Mouse (Mus musculus): Measurements from ENCODE around the gene Gm49387. TPM values are rescaled to one million over a fixed set of nuclear protein-coding genes. Genes with fewer than 3 reads are reported as not detected.

The Gm49387 gene
- not detected for polyA plus RNA-seq (2017; shearing (Covaris generic))

DNA sequence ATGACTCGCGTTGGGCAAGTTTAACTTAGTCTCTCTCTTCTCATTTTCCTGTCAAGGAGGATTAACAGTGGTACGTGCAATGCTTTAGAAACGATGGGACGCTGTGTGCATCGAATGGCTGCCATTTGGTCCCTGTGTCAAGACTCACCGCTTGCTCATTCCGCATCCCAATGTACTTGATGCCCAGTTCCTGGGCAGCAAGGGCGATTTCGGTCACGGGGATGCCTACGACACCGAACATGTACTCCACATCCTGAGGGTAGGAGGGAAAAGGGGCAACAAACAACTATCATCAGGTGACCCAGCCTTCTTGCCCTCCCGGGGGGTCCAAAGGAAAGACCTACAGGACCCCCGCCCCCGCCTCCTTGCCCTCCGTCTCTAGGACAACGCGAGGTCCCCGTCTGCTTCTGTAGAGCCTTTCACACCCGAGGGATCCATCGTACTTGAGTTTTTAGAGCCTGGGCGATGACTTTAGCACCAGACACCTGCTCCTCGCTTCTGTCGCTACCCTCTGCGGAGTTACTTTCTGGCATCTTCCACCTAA, at the start of gene Gm49387:
TSS of gene Gm49387 (minus strand) at position 533 of the 544 bp plus-strand sequence.
- no peak for ATAC-seq

DNA sequence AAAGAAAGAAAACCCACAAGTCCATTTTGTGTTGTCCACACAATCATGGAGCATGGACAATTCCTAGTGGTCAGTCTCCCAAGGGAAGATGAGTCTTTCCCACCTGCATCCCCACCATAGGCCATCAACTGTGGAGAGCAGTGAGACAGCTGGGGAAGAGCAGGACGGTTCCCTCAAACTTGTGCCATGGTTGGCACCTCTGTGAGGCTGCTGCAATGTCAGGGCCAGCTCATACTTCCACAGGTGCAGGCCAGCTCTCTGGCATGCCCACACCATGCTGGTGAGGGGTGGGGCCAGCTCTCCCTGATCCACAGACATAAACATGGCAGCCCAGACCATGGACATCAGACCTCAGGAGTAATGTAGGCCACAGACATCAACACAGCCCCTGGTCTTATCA, 45.6 kb upstream of the Gm49387 start:
- ATAC-seq: no peak

DNA sequence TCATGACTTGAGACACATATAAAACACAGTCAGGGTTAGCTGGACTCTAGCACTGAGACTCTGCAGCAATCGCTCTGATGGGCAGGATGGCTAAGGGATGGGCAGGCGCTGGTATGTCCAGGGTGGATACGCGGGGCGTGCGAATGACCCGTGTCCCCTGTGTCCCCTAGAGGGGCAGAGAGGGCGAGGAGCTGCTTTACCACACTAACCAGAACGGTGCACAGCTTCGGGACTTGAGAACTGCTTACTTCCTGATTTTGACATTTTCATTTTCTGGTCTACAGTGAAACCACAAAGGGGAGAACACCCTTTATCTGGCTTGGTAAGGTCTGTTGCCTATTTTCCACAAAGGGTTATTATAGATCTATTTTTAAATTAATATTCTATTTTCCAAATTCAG, 45.0 kb upstream of the Gm49387 start:
- ATAC-seq: peak; percentile 51

DNA sequence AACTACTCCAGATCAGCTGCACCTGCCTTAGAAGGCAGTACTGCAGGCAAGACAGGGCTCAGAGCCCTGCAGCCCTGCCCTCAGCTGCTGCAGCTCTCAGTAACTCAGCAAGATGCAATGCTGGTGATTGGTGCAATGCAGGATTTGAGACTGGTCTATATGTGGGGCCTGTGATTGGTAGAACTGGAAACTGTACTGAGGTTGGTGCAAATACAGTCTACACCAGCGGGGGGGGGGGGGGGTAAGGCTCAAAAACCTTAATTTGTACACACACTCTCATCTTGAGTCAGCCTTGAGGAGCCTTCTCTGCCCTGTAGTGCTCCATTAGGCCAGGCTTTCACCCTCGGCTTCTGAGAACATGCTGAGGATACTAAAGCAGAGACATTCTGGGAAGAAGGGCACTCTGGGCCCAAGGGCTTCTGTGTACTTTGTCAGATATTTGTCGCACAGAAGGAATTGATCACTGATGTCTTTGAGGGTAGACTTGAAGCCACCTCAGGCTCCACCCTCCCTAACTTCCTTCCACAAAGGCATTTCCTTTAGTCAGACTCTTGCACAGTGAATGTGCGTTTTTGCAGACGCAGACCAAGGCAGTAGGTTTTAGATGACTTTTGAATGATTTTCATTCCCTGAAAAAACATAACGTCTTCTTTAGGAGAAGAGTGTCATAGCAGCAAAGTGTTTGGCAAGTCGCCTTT, 43.8 kb upstream of the Gm49387 start:
- peak; percentile 74 for ATAC-seq

GRCm38 (mm10) chr14:31683610-31684009, 42.9 kb upstream of the Gm49387 start:
- no peak for ATAC-seq

GRCm38 (mm10) chr14:31681931-31682555, 41.4 kb upstream of the Gm49387 start:
- ATAC-seq: no peak

GRCm38 (mm10) chr14:31681291-31681690, 40.6 kb upstream of the Gm49387 start:
- no peak for ATAC-seq

GRCm38 (mm10) chr14:31680656-31681055, 40.0 kb upstream of the Gm49387 start:
- ATAC-seq: no peak

DNA sequence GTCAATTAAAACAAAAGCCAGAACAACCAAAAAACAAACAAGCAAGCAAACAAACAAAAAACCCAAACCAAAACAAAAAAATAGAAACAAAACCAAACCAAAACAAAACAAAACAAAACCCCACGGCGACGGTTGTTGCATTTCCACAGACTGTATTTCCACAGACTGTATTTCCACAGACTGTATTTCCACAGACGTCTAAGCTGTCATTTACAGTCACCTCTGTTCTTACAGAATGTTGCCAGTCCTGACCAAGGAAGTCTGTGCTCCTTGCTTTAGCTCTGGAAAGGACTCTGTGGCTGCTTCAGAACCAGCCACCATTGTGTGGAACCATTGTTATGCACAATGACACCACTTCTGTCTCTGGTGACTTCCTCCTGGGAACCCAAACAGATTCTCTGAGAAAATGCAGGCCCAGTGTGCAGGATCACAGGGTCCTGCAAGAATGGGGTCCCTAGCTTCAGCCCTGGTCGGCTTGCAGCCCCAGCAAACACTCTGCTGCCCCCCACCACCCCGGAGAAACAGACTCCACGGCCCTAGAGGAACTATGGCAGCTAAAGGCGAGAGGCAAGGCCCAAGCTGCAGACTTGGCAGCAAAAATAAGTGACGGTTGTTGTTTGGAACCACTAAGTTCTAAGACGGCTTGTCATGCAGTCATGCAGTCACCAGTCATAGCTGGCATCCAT, 31.1 kb upstream of the Gm49387 start:
- no peak for ATAC-seq

DNA sequence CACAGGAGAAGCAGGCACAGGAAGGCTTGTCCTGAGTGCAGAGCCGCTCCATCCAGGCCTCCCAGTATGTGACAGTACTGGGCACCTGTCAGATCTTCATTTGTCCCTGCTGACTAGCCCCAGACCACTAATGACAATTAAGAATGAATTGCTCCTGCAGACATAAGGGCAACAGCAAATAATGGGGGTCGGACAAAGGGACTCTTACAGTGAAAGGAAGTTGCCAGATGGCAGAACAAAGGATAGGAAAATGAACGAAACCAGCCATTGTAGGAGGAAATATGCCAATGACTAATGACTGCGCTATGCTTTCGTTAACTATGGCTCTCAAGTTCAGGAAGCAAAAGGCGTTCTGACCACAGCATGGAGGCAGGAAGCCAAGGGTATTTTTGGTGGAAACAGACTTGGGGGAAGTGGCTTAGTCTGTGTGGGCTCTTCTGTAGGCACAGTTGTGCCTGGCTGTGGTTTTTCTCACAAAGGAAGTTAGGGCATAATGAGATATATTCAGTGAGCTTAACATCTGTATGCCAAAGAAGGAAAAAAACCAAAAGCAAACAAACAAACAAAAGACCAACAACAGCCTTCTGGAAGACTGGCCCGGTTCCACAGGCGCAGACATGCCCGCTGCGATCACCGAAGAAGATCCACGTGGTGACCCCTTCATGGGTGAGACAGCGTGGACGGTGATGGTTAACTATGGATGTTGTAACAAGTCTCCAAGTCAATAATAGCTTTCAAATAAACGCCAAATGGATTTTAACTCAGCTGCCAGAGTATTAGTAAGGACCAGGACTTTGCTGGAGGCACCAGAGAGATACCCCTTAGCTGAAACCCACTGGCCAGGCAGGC, 29.2 kb upstream of the Gm49387 start:
- ATAC-seq: peak; percentile 91

GRCm38 (mm10) chr14:31669161-31669611, 28.5 kb upstream of the Gm49387 start:
- ATAC-seq: no peak

GRCm38 (mm10) chr14:31668326-31668725, 27.6 kb upstream of the Gm49387 start:
- no peak for ATAC-seq

- no peak for ATAC-seq
These were observed 27.1 kb upstream of the Gm49387 start for GRCm38 (mm10) chr14:31667741-31668140.

DNA sequence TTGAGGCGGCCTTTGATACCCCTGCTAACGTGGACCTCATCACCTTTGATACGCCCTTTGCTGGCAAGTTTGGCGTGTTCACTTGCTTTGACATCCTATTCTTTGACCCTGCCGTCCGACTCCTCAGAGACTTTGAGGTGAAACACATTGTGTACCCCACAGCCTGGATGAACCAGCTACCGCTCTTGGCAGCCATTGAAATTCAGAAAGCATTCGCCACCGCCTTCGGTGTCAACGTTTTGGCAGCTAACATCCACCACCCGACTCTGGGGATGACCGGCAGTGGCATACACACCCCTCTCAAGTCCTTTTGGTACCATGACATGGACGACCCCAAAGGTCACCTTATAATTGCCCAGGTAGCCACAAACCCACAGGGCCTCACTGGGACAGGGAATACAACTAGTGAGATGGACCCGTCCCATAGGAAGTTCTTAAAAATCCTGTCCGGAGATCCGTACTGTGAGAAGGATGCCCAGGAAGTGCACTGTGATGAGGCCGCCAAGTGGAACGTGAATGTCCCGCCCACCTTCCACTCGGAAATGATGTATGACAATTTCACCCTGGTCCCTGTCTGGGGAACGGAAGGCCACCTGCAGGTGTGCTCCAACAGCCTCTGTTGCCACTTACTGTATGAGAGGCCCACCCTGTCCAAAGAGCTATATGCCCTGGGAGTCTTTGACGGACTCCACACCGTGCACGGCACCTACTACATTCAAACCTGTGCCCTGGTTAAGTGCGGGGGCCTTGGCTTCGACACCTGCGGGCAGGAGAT, 26.4 kb upstream of the Gm49387 start:
- ATAC-seq: no peak

GRCm38 (mm10) chr14:31665566-31665940, 24.9 kb upstream of the Gm49387 start:
- no peak for ATAC-seq

DNA sequence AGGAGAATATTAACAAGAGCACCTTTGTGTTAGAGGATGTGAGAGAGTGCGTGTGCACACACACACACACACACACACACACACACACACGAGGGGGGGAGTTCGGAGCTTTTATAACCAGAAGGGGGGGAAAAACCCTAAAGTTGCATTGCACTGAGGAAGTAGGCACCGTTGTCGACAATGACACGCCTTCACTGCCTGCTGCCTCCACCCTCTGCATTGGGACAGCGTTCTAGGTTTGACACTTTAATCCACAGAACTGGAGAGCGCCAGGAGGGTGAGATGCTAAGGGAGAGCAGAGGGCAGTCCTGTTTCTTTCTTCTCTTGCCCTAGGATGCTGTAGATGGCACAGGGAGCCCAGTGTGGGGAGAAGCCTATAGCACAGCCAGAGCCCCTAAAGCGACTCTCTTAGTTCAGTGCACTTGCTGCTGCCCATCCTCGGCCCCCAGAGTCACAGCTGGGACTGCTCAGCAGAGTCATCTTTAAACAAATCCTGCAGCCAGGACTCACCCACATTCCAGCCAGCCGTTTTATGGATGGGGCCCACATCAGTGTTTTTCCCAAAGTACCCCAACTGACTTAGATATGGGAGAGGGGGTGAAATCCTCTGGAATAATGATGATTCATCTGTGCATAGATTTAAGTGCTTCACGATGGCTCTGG, 24.4 kb upstream of the Gm49387 start:
- peak; percentile 66 for ATAC-seq

DNA sequence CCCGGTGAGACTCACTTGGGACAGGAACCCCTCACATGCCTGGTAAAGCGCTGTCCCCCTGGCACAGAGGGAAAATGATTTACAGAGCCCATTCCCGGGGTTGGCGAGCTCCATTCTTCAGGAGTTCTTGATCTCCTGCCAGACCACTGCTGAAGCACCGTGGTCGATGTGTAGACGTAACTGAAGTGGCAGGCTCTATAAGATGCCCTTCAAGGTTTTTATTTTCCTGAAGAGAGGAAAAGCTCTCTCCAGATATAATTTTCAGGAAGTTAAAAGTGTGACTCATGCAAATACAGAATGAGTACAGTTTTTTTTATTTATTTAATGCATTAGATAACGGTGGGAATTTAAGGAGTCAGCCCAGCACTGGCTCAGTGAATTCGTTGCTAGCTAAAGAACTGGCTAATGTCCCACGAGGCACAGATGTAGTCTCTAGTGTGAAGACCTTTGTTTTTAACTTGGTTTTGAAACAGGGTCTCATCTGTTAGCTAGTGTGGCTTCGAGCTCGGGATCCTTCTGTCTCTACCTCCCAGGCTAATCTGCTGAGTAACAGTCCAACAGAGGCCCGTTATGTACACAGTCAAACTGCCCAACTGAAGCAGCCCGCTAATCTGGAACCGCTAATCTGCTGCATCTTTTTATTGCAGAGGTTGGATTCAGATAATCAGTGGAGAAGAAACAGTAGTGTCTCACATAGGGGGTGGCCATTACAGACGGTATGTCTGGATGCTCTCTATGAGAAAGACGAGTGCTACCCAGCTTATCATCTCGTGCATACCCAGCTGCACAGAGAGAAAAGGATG, 23.6 kb upstream of the Gm49387 start:
- ATAC-seq: no peak

- ATAC-seq: no peak
These were observed 22.9 kb upstream of the Gm49387 start for GRCm38 (mm10) chr14:31663376-31664099.

- peak; percentile 5 for ATAC-seq
These were observed 22.0 kb upstream of the Gm49387 start for GRCm38 (mm10) chr14:31662555-31663211.

Measured in activated CD4-positive, CD25-positive, alpha-beta regulatory T cell, adult 4 months (primary cell).